Mouse (Mus musculus): ENCODE results near the gene Txndc11. TPM values are rescaled to one million over a fixed set of nuclear protein-coding genes. Genes with fewer than 3 reads are reported as not detected.

Txndc11 gene
- total and polyA plus RNA-seq, 3 experiments: 24.9 to 33.7 TPM; not detected in 1

- H3K4me1 ChIP-seq (ENCODE audit: control insufficient read depth in 1 of 2, insufficient read depth in 2 of 2, low read length in 2 of 2): no peaks in the 10 kb centered on the region; a peak in 1 of 4 replicates
- no peak overlapping the region for H3K9ac ChIP-seq (ENCODE audit: control insufficient read depth, low read depth, low read length, poor library complexity, severe bottlenecking)
- H3K27me3 ChIP-seq (ENCODE audit: control insufficient read depth in 1 of 2, insufficient read depth in 2 of 2, low read length in 2 of 2): no peaks in the 10 kb centered on the region
- TF ChIP-seq KAT2A (conservative IDR thresholded peaks at IDR 0.05; ENCODE audit: low read depth, low read length): no peak
- TF ChIP-seq ZC3H11A (IDR thresholded peaks at IDR 0.05; ENCODE audit: low read depth, low read length): no peak
- no peak for TF ChIP-seq MYB (IDR thresholded peaks at IDR 0.05; ENCODE audit: low read depth, low read length)
- TF ChIP-seq MXI1 (IDR thresholded peaks at IDR 0.05; ENCODE audit: low read depth, low read length): no peak
- TF ChIP-seq ELF1 (IDR thresholded peaks at IDR 0.05; ENCODE audit: low read depth, low read length): no peak
- no peak for TF ChIP-seq POLR2AphosphoS5 (IDR thresholded peaks at IDR 0.05; ENCODE audit: borderline replicate concordance, low read depth, low read length)
- no peak for TF ChIP-seq ZKSCAN1 (IDR thresholded peaks at IDR 0.05; ENCODE audit: low read depth, low read length)
- TF ChIP-seq MAZ (IDR thresholded peaks at IDR 0.05; ENCODE audit: low read depth, low read length): no peak
- TF ChIP-seq MAX (IDR thresholded peaks at IDR 0.05; ENCODE audit: low read length): no peak
- no peak overlapping the region for H3K4me3 ChIP-seq (ENCODE audit: control insufficient read depth in 1 of 2, insufficient read depth in 1 of 2, low read depth in 2 of 2, low read length in 2 of 2)
- no peaks in the 10 kb centered on the region for H3K79me2 ChIP-seq (ENCODE audit: control insufficient read depth, insufficient read depth, low read length, poor library complexity)
- DNase-seq (ENCODE audit: low read depth, low spot score): no peak
- no peaks in the 10 kb centered on the region for H3K9me3 ChIP-seq (replicated peaks; ENCODE audit: insufficient read depth, low read length)
- no peak overlapping the region for H3K27ac ChIP-seq (ENCODE audit: control insufficient read depth, low read depth, low read length)
- H3K36me3 ChIP-seq (ENCODE audit: control insufficient read depth in 1 of 2, insufficient read depth in 2 of 2, low read length in 2 of 2): no peaks in the 10 kb centered on the region
Measured at GRCm38 (mm10) chr16:11031320-11031719, 103.1 kb downstream of the Txndc11 start.

- peak; percentile 28 for DNase-seq (ENCODE audit: low read depth, low spot score)
Measured at GRCm38 (mm10) chr16:11030844-11031243, 103.6 kb downstream of the Txndc11 start.

DNA sequence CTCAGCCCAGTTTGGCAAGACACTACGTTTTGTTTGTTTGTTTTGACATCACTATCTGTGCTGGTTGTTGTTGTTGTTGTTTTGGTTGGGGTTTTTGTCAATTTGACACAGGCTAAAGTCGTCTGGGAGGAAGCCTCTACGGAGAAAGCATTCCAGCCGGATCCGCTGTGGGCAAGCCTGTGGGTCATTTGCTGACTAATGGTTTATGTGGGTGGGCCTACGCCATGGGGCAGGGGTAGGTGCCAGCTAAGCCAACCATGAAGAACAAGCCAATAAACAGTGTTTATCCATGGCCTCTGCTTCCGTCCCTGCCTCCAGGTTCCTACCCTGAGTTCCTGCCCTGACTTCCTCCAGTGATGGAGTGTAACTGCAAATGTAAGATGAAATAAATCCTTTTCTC lies 106.2 kb downstream of the Txndc11 start:
- H3K4me3 ChIP-seq (ENCODE audit: control insufficient read depth in 1 of 2, insufficient read depth in 1 of 2, low read depth in 2 of 2, low read length in 2 of 2): no peak overlapping the region
- H3K27ac ChIP-seq (ENCODE audit: control insufficient read depth, low read depth, low read length): no peak overlapping the region
- H3K4me1 ChIP-seq (ENCODE audit: control insufficient read depth in 1 of 2, insufficient read depth in 2 of 2, low read length in 2 of 2): no peaks in the 10 kb centered on the region
- no peaks in the 10 kb centered on the region for H3K79me2 ChIP-seq (ENCODE audit: control insufficient read depth, insufficient read depth, low read length, poor library complexity)
- no peak overlapping the region for H3K9ac ChIP-seq (ENCODE audit: control insufficient read depth, low read depth, low read length, poor library complexity, severe bottlenecking)
- no peaks in the 10 kb centered on the region for H3K9me3 ChIP-seq (replicated peaks; ENCODE audit: insufficient read depth, low read length)
- TF ChIP-seq SMC3 (IDR thresholded peaks at IDR 0.05; ENCODE audit: low read depth, low read length) (no peak), GABPA (IDR thresholded peaks at IDR 0.05; ENCODE audit: low read depth, low read length) (no peak), TAL1 (IDR thresholded peaks at IDR 0.05; ENCODE audit: low read length) (no peak), NELFE (IDR thresholded peaks at IDR 0.05; ENCODE audit: low read depth, low read length) (no peak), KAT2A (conservative IDR thresholded peaks at IDR 0.05; ENCODE audit: low read depth, low read length) (no peak), POLR2A (IDR thresholded peaks at IDR 0.05; ENCODE audit: control insufficient read depth in 1 of 2, insufficient read depth in 1 of 2, low read depth in 1 of 2, low read length in 2 of 2, poor library complexity in 1 of 2) (no peak), HCFC1 (IDR thresholded peaks at IDR 0.05; ENCODE audit: low read depth, low read length) (no peak)
- no peaks in the 10 kb centered on the region for H3K36me3 ChIP-seq (ENCODE audit: control insufficient read depth in 1 of 2, insufficient read depth in 2 of 2, low read length in 2 of 2)
- H3K27me3 ChIP-seq (ENCODE audit: control insufficient read depth in 1 of 2, insufficient read depth in 2 of 2, low read length in 2 of 2): peaks cover 0 to 1% of the 10 kb centered on the region in 2 experiments; a peak in 2 of 4 replicates
- DNase-seq (ENCODE audit: low read depth, low spot score): no peak

More at GRCm38 (mm10) chr16:11030844-11031243, 103.6 kb downstream of the Txndc11 start:
- Histone ChIP-seq H3K9me3 (replicated peaks; ENCODE audit: insufficient read depth, low read length) (no peaks in the 10 kb centered on the region), H3K27me3 (ENCODE audit: control insufficient read depth in 1 of 2, insufficient read depth in 2 of 2, low read length in 2 of 2) (no peaks in the 10 kb centered on the region), H3K36me3 (ENCODE audit: control insufficient read depth in 1 of 2, insufficient read depth in 2 of 2, low read length in 2 of 2) (no peaks in the 10 kb centered on the region), H3K4me1 (ENCODE audit: control insufficient read depth in 1 of 2, insufficient read depth in 2 of 2, low read length in 2 of 2) (no peaks in the 10 kb centered on the region; a peak in 1 of 4 replicates), H3K4me3 (ENCODE audit: control insufficient read depth in 1 of 2, insufficient read depth in 1 of 2, low read depth in 2 of 2, low read length in 2 of 2) (no peak overlapping the region), H3K27ac (ENCODE audit: control insufficient read depth, low read depth, low read length) (no peak overlapping the region), H3K79me2 (ENCODE audit: control insufficient read depth, insufficient read depth, low read length, poor library complexity) (no peaks in the 10 kb centered on the region), H3K9ac (ENCODE audit: control insufficient read depth, low read depth, low read length, poor library complexity, severe bottlenecking) (no peak overlapping the region)
- TF ChIP-seq UBTF (IDR thresholded peaks at IDR 0.05; ENCODE audit: borderline replicate concordance, insufficient read depth, low read depth, low read length) (no peak), TCF12 (IDR thresholded peaks at IDR 0.05; ENCODE audit: low read depth, low read length) (no peak), KAT2A (conservative IDR thresholded peaks at IDR 0.05; ENCODE audit: low read depth, low read length) (no peak), TAL1 (IDR thresholded peaks at IDR 0.05; ENCODE audit: low read length) (no peak), CHD1 (IDR thresholded peaks at IDR 0.05; ENCODE audit: low read depth, low read length) (no peak), NRF1 (IDR thresholded peaks at IDR 0.05; ENCODE audit: insufficient read depth, low read depth, low read length, poor library complexity, severe bottlenecking) (no peak), NELFE (IDR thresholded peaks at IDR 0.05; ENCODE audit: low read depth, low read length) (no peak), EP300 (IDR thresholded peaks at IDR 0.05; ENCODE audit: low read depth in 1 of 2, low read length in 2 of 2) (no peak), TBP (IDR thresholded peaks at IDR 0.05; ENCODE audit: low read depth, low read length) (no peak), ZC3H11A (IDR thresholded peaks at IDR 0.05; ENCODE audit: low read depth, low read length) (no peak), SMC3 (IDR thresholded peaks at IDR 0.05; ENCODE audit: low read depth, low read length) (no peak), MAX (IDR thresholded peaks at IDR 0.05; ENCODE audit: low read length) (no peak), USF1 (IDR thresholded peaks at IDR 0.05; ENCODE audit: low read depth, low read length) (no peak)
